Mouse (Mus musculus) kidney, adult 2 months (tissue): ENCODE measurements at regions not wholly inside any gene's neighbourhood (a gene's known extent, or its start where the extent isn't known, plus 50 kb on each side); places are given as distances from the start of the nearest gene placed in this dataset.

Source experiments
- CTCF ChIP-seq: fragments of 200-500 bp; conservative IDR thresholded peaks from 2 replicates; pipeline ENCODE4 v1.5.1; 2011; ENCODE audit warnings: low read depth, mild to moderate bottlenecking, control low read depth, low read length, moderate library complexity, mixed read lengths; ENCODE audit not compliant: insufficient read depth, insufficient read length
- POLR2A ChIP-seq: fragments of 200-500 bp; IDR thresholded peaks from one replicate; pipeline ENCODE4 v1.6.1; 2011; ENCODE audit warnings: low read depth, low read length, control low read depth

- TF ChIP-seq CTCF (no peak), POLR2A (no peak)
Observed at GRCm38 (mm10) chr4:124143226-124143625, 225.4 kb upstream of the 4930535I16Rik start.
